Mouse (Mus musculus): ENCODE results near the gene Gfod1. TPM values are rescaled to one million over a fixed set of nuclear protein-coding genes. Genes with fewer than 3 reads are reported as not detected.

Gfod1 gene
- polyA plus RNA-seq, 1 experiment from 2014 or later, result 1.5 TPM

- Histone ChIP-seq H3K36me3 (no peaks in the 10 kb centered on the region), H3K4me3 (no peak overlapping the region), H3K4me2 (replicated peaks) (no peak overlapping the region), H3K27ac (no peak overlapping the region), H3K9ac (no peak overlapping the region), H3K4me1 (peaks cover 2% of the 10 kb centered on the region), H3K9me3 (no peaks in the 10 kb centered on the region), H3K27me3 (replicated peaks) (no peaks in the 10 kb centered on the region)
- 88% methylated on average over 1 of the region's 1 CpGs for WGBS
- ATAC-seq (ENCODE audit: low FRiP score, low read depth), result no peak
Observed at GRCm38 (mm10) chr13:43220635-43221034, 83.3 kb downstream of the Gfod1 start.

GRCm38 (mm10) chr13:43218764-43219163, 85.2 kb downstream of the Gfod1 start:
- no peak for ATAC-seq (ENCODE audit: low FRiP score, low read depth)
- Histone ChIP-seq H3K27me3 (replicated peaks) (no peaks in the 10 kb centered on the region), H3K9me3 (no peaks in the 10 kb centered on the region), H3K4me1 (peaks cover 10% of the 10 kb centered on the region), H3K9ac (no peak overlapping the region), H3K4me2 (replicated peaks) (no peak overlapping the region), H3K36me3 (no peaks in the 10 kb centered on the region), H3K27ac (no peak overlapping the region), H3K4me3 (no peak overlapping the region)
- 70% methylated on average over 4 of the region's 4 CpGs for WGBS

DNA sequence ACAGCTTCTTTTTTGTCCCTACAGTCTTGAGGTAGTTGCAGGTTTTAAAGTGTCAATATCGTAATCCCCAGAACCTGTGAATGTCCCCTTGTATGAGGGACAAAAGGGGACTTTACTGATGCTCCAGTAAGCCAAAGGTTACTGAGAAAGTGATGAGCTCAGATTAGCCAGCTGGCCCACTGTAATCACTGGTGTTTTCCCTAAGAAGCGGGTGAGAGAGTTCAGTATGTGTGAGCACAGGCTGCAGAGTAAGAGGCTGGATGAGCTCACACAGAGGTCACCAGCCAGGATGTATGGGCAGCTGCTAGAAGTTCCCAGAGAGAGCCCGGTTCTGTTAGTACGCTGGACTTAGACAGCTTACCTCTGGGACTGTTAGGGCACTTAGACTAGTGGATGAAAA, 85.7 kb downstream of the Gfod1 start:
- no peak overlapping the region for H3K9ac ChIP-seq
- H3K9me3 ChIP-seq, result no peaks in the 10 kb centered on the region
- no peaks in the 10 kb centered on the region for H3K27me3 ChIP-seq (replicated peaks)
- peaks cover 10% of the 10 kb centered on the region for H3K4me1 ChIP-seq
- no peak overlapping the region for H3K4me3 ChIP-seq
- ATAC-seq (ENCODE audit: low FRiP score, low read depth), result no peak
- no peak overlapping the region for H3K4me2 ChIP-seq (replicated peaks)
- no peak overlapping the region for H3K27ac ChIP-seq
- WGBS, result 75% methylated on average over 4 of the region's 4 CpGs
- H3K36me3 ChIP-seq, result no peaks in the 10 kb centered on the region

DNA sequence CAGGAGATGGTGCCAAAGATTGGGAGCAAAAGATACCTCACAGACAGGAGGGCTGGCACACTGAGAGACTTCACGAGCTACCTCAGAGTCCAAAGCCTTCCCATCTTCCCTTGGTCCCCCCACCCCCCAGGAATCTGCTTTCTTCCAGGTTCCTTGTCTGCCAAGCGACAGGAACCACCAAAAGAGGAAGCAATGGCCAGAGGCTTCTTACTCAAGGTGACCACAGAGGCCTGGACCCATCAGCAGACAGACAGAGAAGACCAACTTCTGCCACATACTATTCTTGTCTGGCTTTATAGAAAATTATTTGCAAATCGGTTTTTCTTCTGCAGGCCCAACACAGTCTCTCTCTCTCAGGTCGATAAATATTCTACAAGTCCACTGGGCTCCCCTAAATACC, 86.3 kb downstream of the Gfod1 start:
- Histone ChIP-seq H3K4me2 (replicated peaks) (no peak overlapping the region), H3K27me3 (replicated peaks) (no peaks in the 10 kb centered on the region), H3K4me1 (peaks cover 10% of the 10 kb centered on the region), H3K36me3 (no peaks in the 10 kb centered on the region), H3K27ac (no peak overlapping the region), H3K4me3 (no peak overlapping the region), H3K9ac (no peak overlapping the region), H3K9me3 (no peaks in the 10 kb centered on the region)
- 79% methylated on average over 4 of the region's 4 CpGs for WGBS
- ATAC-seq (ENCODE audit: low FRiP score, low read depth), result no peak

GRCm38 (mm10) chr13:43217059-43217458, 86.9 kb downstream of the Gfod1 start:
- Histone ChIP-seq H3K4me1 (peaks cover 10% of the 10 kb centered on the region), H3K4me2 (replicated peaks) (no peak overlapping the region), H3K36me3 (no peaks in the 10 kb centered on the region), H3K27ac (no peak overlapping the region), H3K9ac (no peak overlapping the region), H3K9me3 (no peaks in the 10 kb centered on the region), H3K4me3 (no peak overlapping the region), H3K27me3 (replicated peaks) (no peaks in the 10 kb centered on the region)
- 87% methylated on average over 8 of the region's 8 CpGs for WGBS
- ATAC-seq (ENCODE audit: low FRiP score, low read depth), result no peak

- no peak for ATAC-seq (ENCODE audit: low FRiP score, low read depth)
- Histone ChIP-seq H3K9me3 (no peaks in the 10 kb centered on the region), H3K27ac (no peak overlapping the region), H3K9ac (no peak overlapping the region), H3K27me3 (replicated peaks) (no peaks in the 10 kb centered on the region), H3K36me3 (no peaks in the 10 kb centered on the region), H3K4me3 (no peak overlapping the region), H3K4me2 (replicated peaks) (0 out of 2 replicates have a peak overlapping the region, but pooled peaks have one; percentile 41), H3K4me1 (peaks cover 10% of the 10 kb centered on the region)
- WGBS, result 61% methylated on average over 9 of the region's 9 CpGs
Observed at GRCm38 (mm10) chr13:43215994-43216706, 87.8 kb downstream of the Gfod1 start.

GRCm38 (mm10) chr13:43215144-43215993, 88.6 kb downstream of the Gfod1 start:
- 24% methylated on average over 19 of the region's 19 CpGs for WGBS
- Histone ChIP-seq H3K27me3 (replicated peaks) (no peaks in the 10 kb centered on the region), H3K27ac (no peak overlapping the region), H3K9me3 (no peaks in the 10 kb centered on the region), H3K4me2 (replicated peaks) (peak overlapping the region; percentile 41), H3K9ac (no peak overlapping the region), H3K36me3 (no peaks in the 10 kb centered on the region), H3K4me3 (no peak overlapping the region), H3K4me1 (peaks cover 10% of the 10 kb centered on the region)
- ATAC-seq (ENCODE audit: low FRiP score, low read depth), result no peak

- no peaks in the 10 kb centered on the region for H3K27me3 ChIP-seq (replicated peaks)
- H3K4me2 ChIP-seq (replicated peaks), result no peak overlapping the region
- ATAC-seq (ENCODE audit: low FRiP score, low read depth), result no peak
- no peak overlapping the region for H3K9ac ChIP-seq
- no peak overlapping the region for H3K4me3 ChIP-seq
- WGBS, result 58% methylated on average over 7 of the region's 7 CpGs
- no peaks in the 10 kb centered on the region for H3K36me3 ChIP-seq
- H3K27ac ChIP-seq, result no peak overlapping the region
- H3K4me1 ChIP-seq, result peaks cover 17% of the 10 kb centered on the region
- no peaks in the 10 kb centered on the region for H3K9me3 ChIP-seq
Observed at GRCm38 (mm10) chr13:43212338-43212737, 91.6 kb downstream of the Gfod1 start.

DNA sequence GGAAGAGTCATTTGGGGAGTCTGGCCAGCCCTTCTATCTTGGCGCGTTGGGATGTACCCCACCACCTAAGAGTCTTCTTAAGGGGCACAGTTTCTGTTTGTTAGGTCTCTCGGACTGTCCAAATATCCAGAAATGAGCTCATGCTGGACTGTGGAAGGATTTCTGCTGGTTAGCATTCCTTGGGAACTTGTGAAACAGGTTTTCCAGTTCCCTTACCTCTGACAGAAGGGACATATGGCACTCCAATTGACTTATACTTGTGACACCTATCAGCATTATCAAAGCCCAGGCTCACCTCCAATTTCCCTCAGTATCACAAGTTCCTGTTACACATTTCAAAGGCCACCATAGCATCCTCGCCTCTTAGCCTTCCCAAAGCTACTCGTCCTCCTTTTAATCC, 93.0 kb downstream of the Gfod1 start:
- H3K9ac ChIP-seq, result no peak overlapping the region
- no peaks in the 10 kb centered on the region for H3K9me3 ChIP-seq
- H3K4me3 ChIP-seq, result no peak overlapping the region
- no peak for ATAC-seq (ENCODE audit: low FRiP score, low read depth)
- no peak overlapping the region for H3K4me2 ChIP-seq (replicated peaks)
- H3K4me1 ChIP-seq, result peaks cover 17% of the 10 kb centered on the region
- H3K27me3 ChIP-seq (replicated peaks), result no peaks in the 10 kb centered on the region
- no peaks in the 10 kb centered on the region for H3K36me3 ChIP-seq
- WGBS, result 87% methylated on average over 5 of the region's 5 CpGs
- H3K27ac ChIP-seq, result no peak overlapping the region

DNA sequence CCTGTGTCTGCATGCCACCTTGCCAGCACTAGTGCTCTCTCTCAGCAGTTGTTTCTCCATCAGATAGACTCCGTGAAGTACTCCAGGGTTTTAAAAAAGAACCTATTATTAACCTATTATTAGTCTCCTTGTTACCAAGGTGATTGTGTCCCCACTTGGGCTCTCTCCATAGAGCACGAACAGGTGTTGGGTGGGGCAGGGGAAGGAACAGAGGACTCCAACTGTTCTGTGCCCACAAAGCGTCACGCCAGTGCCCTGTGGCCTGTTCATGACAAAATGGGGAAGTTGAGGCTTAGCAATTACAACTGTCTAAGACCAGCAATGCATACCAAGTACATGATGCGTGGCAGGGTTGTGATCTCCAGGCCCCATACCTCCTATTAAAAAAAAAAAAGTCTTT, 94.4 kb downstream of the Gfod1 start:
- no peaks in the 10 kb centered on the region for H3K9me3 ChIP-seq
- no peaks in the 10 kb centered on the region for H3K27me3 ChIP-seq (replicated peaks)
- 72% methylated on average over 5 of the region's 5 CpGs for WGBS
- H3K9ac ChIP-seq, result no peak overlapping the region
- H3K27ac ChIP-seq, result no peak overlapping the region
- H3K4me3 ChIP-seq, result no peak overlapping the region
- H3K36me3 ChIP-seq, result no peaks in the 10 kb centered on the region
- no peak for ATAC-seq (ENCODE audit: low FRiP score, low read depth)
- H3K4me2 ChIP-seq (replicated peaks), result no peak overlapping the region
- H3K4me1 ChIP-seq, result peaks cover 7% of the 10 kb centered on the region

GRCm38 (mm10) chr13:43208914-43209439, 95.0 kb downstream of the Gfod1 start:
- Histone ChIP-seq H3K27ac (no peak overlapping the region), H3K4me1 (peaks cover 7% of the 10 kb centered on the region), H3K27me3 (replicated peaks) (no peaks in the 10 kb centered on the region), H3K9ac (no peak overlapping the region), H3K9me3 (no peaks in the 10 kb centered on the region), H3K4me2 (replicated peaks) (no peak overlapping the region), H3K4me3 (no peak overlapping the region), H3K36me3 (no peaks in the 10 kb centered on the region)
- 49% methylated on average over 16 of the region's 16 CpGs for WGBS
- no peak for ATAC-seq (ENCODE audit: low FRiP score, low read depth)

GRCm38 (mm10) chr13:43206118-43206683, 97.8 kb downstream of the Gfod1 start:
- H3K4me2 ChIP-seq (replicated peaks), result no peak overlapping the region
- no peak for ATAC-seq (ENCODE audit: low FRiP score, low read depth)
- no peak overlapping the region for H3K4me3 ChIP-seq
- WGBS, result 88% methylated on average over 12 of the region's 12 CpGs
- H3K9ac ChIP-seq, result no peak overlapping the region
- no peaks in the 10 kb centered on the region for H3K27me3 ChIP-seq (replicated peaks)
- no peak overlapping the region for H3K27ac ChIP-seq
- peaks cover 7% of the 10 kb centered on the region for H3K4me1 ChIP-seq
- no peaks in the 10 kb centered on the region for H3K36me3 ChIP-seq
- H3K9me3 ChIP-seq, result no peaks in the 10 kb centered on the region

Data from neural tube, embryonic 12.5 days (tissue).